ENCODE assay signal across 12 mouse cellular contexts in genomic region chr10:117472568-117472930, GRCm38 (mm10).
"Had no signal": no experiment of that assay in that cellular context is flagged by ENCODE, and none has a peak within 500 bp of the region (broad histone marks: within the 10 kb centered on the region; RNA-seq: fewer than 3 reads in every experiment).

No protein-coding gene starts in this region.

- H3K9ac ChIP-seq: hindbrain, embryonic 15.5 days; limb, embryonic 15.5 days; lung, embryonic 14.5 days; midbrain, embryonic 15.5 days; neural tube, embryonic 12.5 days had no signal

- H3K27ac ChIP-seq: hindbrain, embryonic 15.5 days; limb, embryonic 15.5 days; macrophage; midbrain, embryonic 15.5 days; neural tube, embryonic 12.5 days; stomach, postnatal 0 days had no signal

- H3K4me2 ChIP-seq: hindbrain, embryonic 15.5 days; limb, embryonic 15.5 days; lung, embryonic 14.5 days; midbrain, embryonic 11.5 days; midbrain, embryonic 15.5 days; neural tube, embryonic 12.5 days had no signal

- H3K36me3 ChIP-seq: hindbrain, embryonic 15.5 days; limb, embryonic 15.5 days; midbrain, embryonic 15.5 days; neural tube, embryonic 12.5 days had no signal

- ATAC-seq: intestine, embryonic 16.5 days; midbrain, embryonic 15.5 days had no signal

- H3K27me3 ChIP-seq: hindbrain, embryonic 15.5 days; limb, embryonic 15.5 days; megakaryocyte, embryonic 14.5 days; midbrain, embryonic 15.5 days; neural tube, embryonic 12.5 days had no signal

- H3K4me3 ChIP-seq: hindbrain, embryonic 15.5 days; limb, embryonic 15.5 days; megakaryocyte, embryonic 14.5 days; midbrain, embryonic 15.5 days; neural tube, embryonic 12.5 days had no signal

- H3K4me1 ChIP-seq: hindbrain, embryonic 15.5 days; megakaryocyte, embryonic 14.5 days; midbrain, embryonic 15.5 days; neural tube, embryonic 12.5 days had no signal

- DNase-seq: left cerebral cortex, postnatal 4 days; lung, embryonic 14.5 days; lung, postnatal 10 days had no signal

- H3K9me3 ChIP-seq: hindbrain, embryonic 15.5 days; midbrain, embryonic 15.5 days had no signal
